Mouse (Mus musculus) midbrain, embryonic 16.5 days (tissue): ENCODE measurements around the gene Aurkaip1. TPM values are rescaled to one million over a fixed set of nuclear protein-coding genes. Genes with fewer than 3 reads are reported as not detected.

Source experiments
- ATAC-seq: fragments of 200-750 bp; cut with Nextera tagmentation; 2 replicates; pipeline ENCODE4 v1.8.0; 2017; ENCODE audit warnings: moderate TSS enrichment
- H3K27ac ChIP-seq: fragments of 300-500 bp; sonication (generic); 2 replicates; pipeline ENCODE4 v1.5.1; 2014; ENCODE audit warnings: mild to moderate bottlenecking, low read length, mixed read lengths
- H3K27me3 ChIP-seq: fragments of 300-500 bp; sonication (generic); 2 replicates; pipeline ENCODE4 v1.6.1; 2014; ENCODE audit warnings: low read depth, low read length, mixed read lengths; ENCODE audit not compliant: control insufficient read depth, insufficient read depth
- H3K36me3 ChIP-seq: fragments of 300-500 bp; sonication (generic); 2 replicates; pipeline ENCODE4 v1.6.1; 2014; ENCODE audit warnings: mild to moderate bottlenecking, low read length, moderate library complexity, mixed read lengths; ENCODE audit not compliant: control insufficient read depth, insufficient read depth
- H3K4me1 ChIP-seq: fragments of 300-500 bp; sonication (generic); 2 replicates; pipeline ENCODE4 v1.6.1; 2014; ENCODE audit warnings: mild to moderate bottlenecking, low read length, mixed read lengths; ENCODE audit not compliant: control insufficient read depth, insufficient read depth
- H3K4me2 ChIP-seq: fragments of 300-500 bp; sonication (generic); 2 replicates; pipeline ENCODE4 v1.6.1; 2014; ENCODE audit warnings: mild to moderate bottlenecking, low read length, mixed read lengths
- H3K4me3 ChIP-seq: fragments of 300-500 bp; sonication (generic); 2 replicates; pipeline ENCODE4 v1.5.1; 2014; ENCODE audit warnings: low read depth, mild to moderate bottlenecking, low read length, moderate library complexity, mixed read lengths
- H3K9ac ChIP-seq: fragments of 300-500 bp; sonication (generic); 2 replicates; pipeline ENCODE4 v1.6.1; 2014; ENCODE audit warnings: low read depth, low read length, mixed read lengths
- H3K9me3 ChIP-seq: fragments of 300-500 bp; sonication (generic); replicated peaks from 2 replicates; pipeline ENCODE4 v1.6.1; 2014; ENCODE audit warnings: mild to moderate bottlenecking, low read length, mixed read lengths; ENCODE audit not compliant: control insufficient read depth, poor library complexity, severe bottlenecking
- WGBS: fragments of 180-500 bp; shearing (Covaris S2); extraction: QIAGEN DNeasy Blood & Tissue Kit; methylation state at CpG from one replicate; pipeline ENCODE4 v1.1.7; 2014; 5-methylcytosine and 5-hydroxymethylcytosine counted together
- polyA plus RNA-seq: library from polyadenylated mRNA; unstranded; fragments of >200 nt; fragmentation: Nextera tagmentation; extraction: Ambion mirVana; gene quantifications from 2 replicates; pipeline ENCODE4 v1.2.1, GENCODE M21; 2015

Gene Aurkaip1
- polyA plus RNA-seq, 1 experiment from 2014 or later = 134 TPM

GRCm38 (mm10) chr4:155846871-155847578, 16.0 kb downstream of the Aurkaip1 start, which contains the start of gene Dvl1:
Dvl1 (plus strand) TSS chr4:155847402.
- Histone ChIP-seq H3K27ac (peak within 1 kb of the TSS; percentile 85), H3K9ac (peak within 1 kb of the TSS; percentile 88), H3K36me3 (no peaks in the 10 kb centered on the region), H3K9me3 (no peaks in the 10 kb centered on the region), H3K4me1 (peaks cover 33% of the 10 kb centered on the region), H3K4me3 (peak within 1 kb of the TSS; percentile 79), H3K4me2 (peak within 1 kb of the TSS; percentile 95), H3K27me3 (no peaks in the 10 kb centered on the region)
- peak; percentile 89 for ATAC-seq
- 2% methylated on average over 43 of the region's 65 CpGs for WGBS

GRCm38 (mm10) chr4:155847591-155848352, 16.7 kb downstream of the Aurkaip1 start:
- Histone ChIP-seq H3K4me2 (peak overlapping the region; percentile 95), H3K9ac (peak overlapping the region; percentile 88), H3K27me3 (no peaks in the 10 kb centered on the region), H3K36me3 (no peaks in the 10 kb centered on the region), H3K4me1 (peaks cover 33% of the 10 kb centered on the region), H3K27ac (peak overlapping the region; percentile 85), H3K4me3 (peak overlapping the region; percentile 79), H3K9me3 (no peaks in the 10 kb centered on the region)
- WGBS = 1% methylated on average over 47 of the region's 69 CpGs
- ATAC-seq = peak; percentile 61

- ATAC-seq = no peak
- H3K36me3 ChIP-seq = no peaks in the 10 kb centered on the region
- H3K4me2 ChIP-seq = peak overlapping the region; percentile 95
- H3K9ac ChIP-seq = peak overlapping the region; percentile 88
- no peak overlapping the region for H3K27ac ChIP-seq
- H3K4me1 ChIP-seq = peaks cover 33% of the 10 kb centered on the region
- H3K9me3 ChIP-seq = no peaks in the 10 kb centered on the region
- no peaks in the 10 kb centered on the region for H3K27me3 ChIP-seq
- H3K4me3 ChIP-seq = peak overlapping the region; percentile 79
- 60% methylated on average over 7 of the region's 7 CpGs for WGBS
Observed at GRCm38 (mm10) chr4:155848434-155849095, 17.5 kb downstream of the Aurkaip1 start.

GRCm38 (mm10) chr4:155849391-155849790, 18.3 kb downstream of the Aurkaip1 start:
- 94% methylated on average over 2 of the region's 2 CpGs for WGBS

GRCm38 (mm10) chr4:155849792-155850451, 18.9 kb downstream of the Aurkaip1 start:
- H3K27ac ChIP-seq = no peak overlapping the region
- no peak overlapping the region for H3K4me3 ChIP-seq
- ATAC-seq = no peak
- peaks cover 33% of the 10 kb centered on the region for H3K4me1 ChIP-seq
- 93% methylated on average over 3 of the region's 3 CpGs for WGBS
- H3K9me3 ChIP-seq = no peaks in the 10 kb centered on the region
- peak overlapping the region; percentile 5; the same call in 1 of the 2 replicates for H3K4me2 ChIP-seq
- H3K36me3 ChIP-seq = peaks cover 5% of the 10 kb centered on the region; the same call in 1 of the 2 replicates
- no peaks in the 10 kb centered on the region for H3K27me3 ChIP-seq
- H3K9ac ChIP-seq = no peak overlapping the region

More at GRCm38 (mm10) chr4:155849391-155849790, 18.3 kb downstream of the Aurkaip1 start:
- peaks cover 33% of the 10 kb centered on the region for H3K4me1 ChIP-seq
- no peaks in the 10 kb centered on the region for H3K9me3 ChIP-seq
- no peak overlapping the region for H3K9ac ChIP-seq
- no peaks in the 10 kb centered on the region for H3K27me3 ChIP-seq
- H3K27ac ChIP-seq = no peak overlapping the region
- H3K36me3 ChIP-seq = no peaks in the 10 kb centered on the region
- H3K4me2 ChIP-seq = peak overlapping the region; percentile 95
- no peak overlapping the region for H3K4me3 ChIP-seq
- ATAC-seq = no peak

- H3K4me1 ChIP-seq = peaks cover 32% of the 10 kb centered on the region
Observed at GRCm38 (mm10) chr4:155851368-155851767, 20.3 kb downstream of the Aurkaip1 start.

GRCm38 (mm10) chr4:155851951-155852411, 20.9 kb downstream of the Aurkaip1 start:
- Histone ChIP-seq H3K4me1 (peaks cover 28% of the 10 kb centered on the region), H3K27ac (no peak overlapping the region), H3K9me3 (no peaks in the 10 kb centered on the region), H3K4me3 (no peak overlapping the region), H3K4me2 (no peak overlapping the region), H3K36me3 (peaks cover 23% of the 10 kb centered on the region), H3K9ac (no peak overlapping the region), H3K27me3 (no peaks in the 10 kb centered on the region)
- ATAC-seq = no peak
- WGBS = 91% methylated on average over 2 of the region's 2 CpGs

More at GRCm38 (mm10) chr4:155851368-155851767, 20.3 kb downstream of the Aurkaip1 start:
- Histone ChIP-seq H3K4me3 (no peak overlapping the region), H3K27me3 (no peaks in the 10 kb centered on the region), H3K9me3 (no peaks in the 10 kb centered on the region), H3K27ac (no peak overlapping the region), H3K4me2 (no peak overlapping the region), H3K36me3 (peaks cover 19% of the 10 kb centered on the region), H3K9ac (no peak overlapping the region)
- 95% methylated on average over 3 of the region's 3 CpGs for WGBS
- ATAC-seq = no peak

- Histone ChIP-seq H3K27me3 (no peaks in the 10 kb centered on the region), H3K4me3 (no peak overlapping the region), H3K9ac (no peak overlapping the region), H3K9me3 (no peaks in the 10 kb centered on the region), H3K4me1 (peaks cover 23% of the 10 kb centered on the region), H3K4me2 (no peak overlapping the region), H3K27ac (no peak overlapping the region), H3K36me3 (peaks cover 28% of the 10 kb centered on the region)
- ATAC-seq = no peak
- 88% methylated on average over 9 of the region's 9 CpGs for WGBS
Observed at GRCm38 (mm10) chr4:155853421-155853820, 22.3 kb downstream of the Aurkaip1 start.
